Mouse (Mus musculus) olfactory bulb, adult 2 months (tissue): ENCODE measurements around the gene Synpr.

Source experiments
- CTCF ChIP-seq: fragments of 200-500 bp; IDR thresholded peaks from 2 replicates; pipeline ENCODE4 v1.5.1; 2012; ENCODE audit warnings: low read depth, mild to moderate bottlenecking, low read length, moderate library complexity; ENCODE audit not compliant: insufficient read depth
- POLR2A ChIP-seq: fragments of 200-500 bp; IDR thresholded peaks from 2 replicates; pipeline ENCODE4 v1.6.1; 2012; ENCODE audit warnings: mild to moderate bottlenecking, low read depth, low read length, moderate library complexity; ENCODE audit not compliant: insufficient read depth

DNA sequence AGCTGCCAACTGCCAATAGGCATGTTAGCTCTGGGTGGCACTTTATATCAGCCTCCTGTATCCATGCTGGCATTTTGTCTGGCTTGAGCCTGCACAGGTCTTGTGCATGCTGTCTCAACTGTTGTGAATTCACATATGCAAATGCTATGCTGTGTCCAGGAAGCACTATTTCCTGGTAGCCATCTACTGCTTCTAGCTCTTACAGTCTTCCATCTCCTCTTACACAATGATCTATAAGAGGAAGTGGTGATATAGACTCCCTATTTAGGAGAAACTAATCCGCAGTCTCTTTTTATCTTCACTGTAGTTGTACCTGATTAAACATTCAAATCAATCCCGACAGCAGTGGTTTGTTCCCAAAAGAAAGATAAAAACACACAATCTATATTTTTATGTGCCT, 43.9 kb downstream of the Synpr start:
- TF ChIP-seq POLR2A (no peak), CTCF (no peak)
